Mouse (Mus musculus): ENCODE measurements at regions not wholly inside any gene's neighbourhood (a gene's known extent, or its start where the extent isn't known, plus 50 kb on each side); places are given as distances from the start of the nearest gene placed in this dataset.
"Not testable (repeated sequence)": the region's sequence is repeated elsewhere in the genome, so short reads cannot be mapped to it uniquely, and the experiment has no call there.

- no peak overlapping the region for H3K4me3 ChIP-seq (ENCODE audit: low read length)
These were observed 695.0 kb downstream of the Crisp4 start for GRCm38 (mm10) chr1:17450715-17451114.

GRCm38 (mm10) chr1:17450295-17450694, 695.4 kb downstream of the Crisp4 start:
- Histone ChIP-seq H3K9ac (ENCODE audit: low read length) (no peak overlapping the region), H3K27ac (ENCODE audit: low read length) (no peak overlapping the region), H3K36me3 (ENCODE audit: control insufficient read depth, insufficient read depth, low read length) (no peaks in the 10 kb centered on the region), H3K4me1 (replicated peaks; ENCODE audit: control insufficient read depth, insufficient read depth, low read length) (no peaks in the 10 kb centered on the region), H3K4me3 (ENCODE audit: low read length) (no peak overlapping the region), H3K27me3 (ENCODE audit: control insufficient read depth, insufficient read depth, low read depth, low read length) (no peaks in the 10 kb centered on the region), H3K9me3 (ENCODE audit: control insufficient read depth, low read length) (no peaks in the 10 kb centered on the region), H3K4me2 (ENCODE audit: low read depth, low read length) (no peak overlapping the region)
- no peak for ATAC-seq (ENCODE audit: low read depth)

More at GRCm38 (mm10) chr1:17450715-17451114, 695.0 kb downstream of the Crisp4 start:
- H3K9ac ChIP-seq (ENCODE audit: low read length) = no peak overlapping the region
- H3K4me1 ChIP-seq (replicated peaks; ENCODE audit: control insufficient read depth, insufficient read depth, low read length) = no peaks in the 10 kb centered on the region
- no peak overlapping the region for H3K4me2 ChIP-seq (ENCODE audit: low read depth, low read length)
- H3K27ac ChIP-seq (ENCODE audit: low read length) = no peak overlapping the region
- 27% methylated on average over 1 of the region's 1 CpGs for WGBS
- no peaks in the 10 kb centered on the region for H3K36me3 ChIP-seq (ENCODE audit: control insufficient read depth, insufficient read depth, low read length)
- no peaks in the 10 kb centered on the region for H3K9me3 ChIP-seq (ENCODE audit: control insufficient read depth, low read length)
- no peak for ATAC-seq (ENCODE audit: low read depth)
- H3K27me3 ChIP-seq (ENCODE audit: control insufficient read depth, insufficient read depth, low read depth, low read length) = no peaks in the 10 kb centered on the region

- Histone ChIP-seq H3K36me3 (ENCODE audit: control insufficient read depth, insufficient read depth, low read length) (no peaks in the 10 kb centered on the region), H3K27ac (ENCODE audit: low read length) (no peak overlapping the region), H3K9me3 (ENCODE audit: control insufficient read depth, low read length) (no peaks in the 10 kb centered on the region), H3K4me3 (ENCODE audit: low read length) (no peak overlapping the region), H3K9ac (ENCODE audit: low read length) (no peak overlapping the region), H3K4me1 (replicated peaks; ENCODE audit: control insufficient read depth, insufficient read depth, low read length) (no peaks in the 10 kb centered on the region), H3K4me2 (ENCODE audit: low read depth, low read length) (no peak overlapping the region), H3K27me3 (ENCODE audit: control insufficient read depth, insufficient read depth, low read depth, low read length) (no peaks in the 10 kb centered on the region)
- ATAC-seq (ENCODE audit: low read depth) = no peak
- 81% methylated on average over 1 of the region's 1 CpGs for WGBS
These were observed 696.4 kb downstream of the Crisp4 start for GRCm38 (mm10) chr1:17449291-17449690.

GRCm38 (mm10) chr1:17434064-17434463, 711.6 kb downstream of the Crisp4 start:
- 69% methylated on average over 5 of the region's 5 CpGs for WGBS
- not testable (repeated sequence) for H3K27ac ChIP-seq (ENCODE audit: low read length); H3K9ac ChIP-seq (ENCODE audit: low read length); H3K27me3 ChIP-seq (ENCODE audit: control insufficient read depth, insufficient read depth, low read depth, low read length); H3K36me3 ChIP-seq (ENCODE audit: control insufficient read depth, insufficient read depth, low read length); H3K4me2 ChIP-seq (ENCODE audit: low read depth, low read length); H3K4me1 ChIP-seq (replicated peaks; ENCODE audit: control insufficient read depth, insufficient read depth, low read length); H3K4me3 ChIP-seq (ENCODE audit: low read length); H3K9me3 ChIP-seq (ENCODE audit: control insufficient read depth, low read length); ATAC-seq (ENCODE audit: low read depth)

GRCm38 (mm10) chr1:17415958-17416357, 729.7 kb downstream of the Crisp4 start:
- H3K4me1 ChIP-seq (replicated peaks; ENCODE audit: control insufficient read depth, insufficient read depth, low read length) = no peaks in the 10 kb centered on the region
- H3K4me3 ChIP-seq (ENCODE audit: low read length) = no peak overlapping the region
- H3K36me3 ChIP-seq (ENCODE audit: control insufficient read depth, insufficient read depth, low read length) = no peaks in the 10 kb centered on the region
- H3K27ac ChIP-seq (ENCODE audit: low read length) = no peak overlapping the region
- H3K4me2 ChIP-seq (ENCODE audit: low read depth, low read length) = no peak overlapping the region
- no peak for ATAC-seq (ENCODE audit: low read depth)
- H3K27me3 ChIP-seq (ENCODE audit: control insufficient read depth, insufficient read depth, low read depth, low read length) = no peaks in the 10 kb centered on the region
- 41% methylated on average over 3 of the region's 3 CpGs for WGBS
- H3K9me3 ChIP-seq (ENCODE audit: control insufficient read depth, low read length) = no peaks in the 10 kb centered on the region
- no peak overlapping the region for H3K9ac ChIP-seq (ENCODE audit: low read length)

- Histone ChIP-seq H3K27me3 (ENCODE audit: control insufficient read depth, insufficient read depth, low read depth, low read length) (no peaks in the 10 kb centered on the region), H3K9ac (ENCODE audit: low read length) (no peak overlapping the region), H3K36me3 (ENCODE audit: control insufficient read depth, insufficient read depth, low read length) (no peaks in the 10 kb centered on the region), H3K4me1 (replicated peaks; ENCODE audit: control insufficient read depth, insufficient read depth, low read length) (no peaks in the 10 kb centered on the region), H3K4me2 (ENCODE audit: low read depth, low read length) (no peak overlapping the region), H3K9me3 (ENCODE audit: control insufficient read depth, low read length) (0 out of 2 replicates have a peak, but pooled peaks cover 2% of the 10 kb centered on the region), H3K27ac (ENCODE audit: low read length) (no peak overlapping the region), H3K4me3 (ENCODE audit: low read length) (no peak overlapping the region)
- WGBS = 82% methylated on average over 9 of the region's 9 CpGs
- ATAC-seq (ENCODE audit: low read depth) = no peak
These were observed 750.8 kb downstream of the Crisp4 start for GRCm38 (mm10) chr1:17394893-17395292.

GRCm38 (mm10) chr1:17392114-17392819, 753.4 kb downstream of the Crisp4 start:
- Histone ChIP-seq H3K27ac (ENCODE audit: low read length) (no peak overlapping the region), H3K9me3 (ENCODE audit: control insufficient read depth, low read length) (no peaks in the 10 kb centered on the region), H3K4me1 (replicated peaks; ENCODE audit: control insufficient read depth, insufficient read depth, low read length) (no peaks in the 10 kb centered on the region), H3K4me3 (ENCODE audit: low read length) (no peak overlapping the region), H3K9ac (ENCODE audit: low read length) (no peak overlapping the region), H3K36me3 (ENCODE audit: control insufficient read depth, insufficient read depth, low read length) (no peaks in the 10 kb centered on the region), H3K4me2 (ENCODE audit: low read depth, low read length) (no peak overlapping the region), H3K27me3 (ENCODE audit: control insufficient read depth, insufficient read depth, low read depth, low read length) (no peaks in the 10 kb centered on the region)
- WGBS = 80% methylated on average over 2 of the region's 2 CpGs
- ATAC-seq (ENCODE audit: low read depth) = no peak

GRCm38 (mm10) chr1:17377562-17377961, 768.1 kb downstream of the Crisp4 start:
- no peak for ATAC-seq (ENCODE audit: low read depth)
- Histone ChIP-seq H3K4me1 (replicated peaks; ENCODE audit: control insufficient read depth, insufficient read depth, low read length) (no peaks in the 10 kb centered on the region), H3K9me3 (ENCODE audit: control insufficient read depth, low read length) (no peaks in the 10 kb centered on the region), H3K27ac (ENCODE audit: low read length) (no peak overlapping the region), H3K36me3 (ENCODE audit: control insufficient read depth, insufficient read depth, low read length) (no peaks in the 10 kb centered on the region), H3K9ac (ENCODE audit: low read length) (no peak overlapping the region), H3K27me3 (ENCODE audit: control insufficient read depth, insufficient read depth, low read depth, low read length) (no peaks in the 10 kb centered on the region), H3K4me2 (ENCODE audit: low read depth, low read length) (no peak overlapping the region), H3K4me3 (ENCODE audit: low read length) (no peak overlapping the region)
- 37% methylated on average over 2 of the region's 2 CpGs for WGBS

GRCm38 (mm10) chr1:17348271-17348670, 797.4 kb downstream of the Crisp4 start:
- H3K36me3 ChIP-seq (ENCODE audit: control insufficient read depth, insufficient read depth, low read length) = no peaks in the 10 kb centered on the region
- H3K27ac ChIP-seq (ENCODE audit: low read length) = no peak overlapping the region
- H3K4me2 ChIP-seq (ENCODE audit: low read depth, low read length) = no peak overlapping the region
- ATAC-seq (ENCODE audit: low read depth) = no peak
- H3K27me3 ChIP-seq (ENCODE audit: control insufficient read depth, insufficient read depth, low read depth, low read length) = no peaks in the 10 kb centered on the region
- no peak overlapping the region for H3K9ac ChIP-seq (ENCODE audit: low read length)
- H3K4me3 ChIP-seq (ENCODE audit: low read length) = no peak overlapping the region
- no peaks in the 10 kb centered on the region for H3K4me1 ChIP-seq (replicated peaks; ENCODE audit: control insufficient read depth, insufficient read depth, low read length)
- 67% methylated on average over 1 of the region's 1 CpGs for WGBS
- no peaks in the 10 kb centered on the region for H3K9me3 ChIP-seq (ENCODE audit: control insufficient read depth, low read length)

GRCm38 (mm10) chr1:17337827-17338226, 807.9 kb downstream of the Crisp4 start:
- Histone ChIP-seq H3K9me3 (ENCODE audit: control insufficient read depth, low read length) (no peaks in the 10 kb centered on the region), H3K4me1 (replicated peaks; ENCODE audit: control insufficient read depth, insufficient read depth, low read length) (no peaks in the 10 kb centered on the region), H3K36me3 (ENCODE audit: control insufficient read depth, insufficient read depth, low read length) (no peaks in the 10 kb centered on the region), H3K4me2 (ENCODE audit: low read depth, low read length) (no peak overlapping the region), H3K4me3 (ENCODE audit: low read length) (no peak overlapping the region), H3K27me3 (ENCODE audit: control insufficient read depth, insufficient read depth, low read depth, low read length) (no peaks in the 10 kb centered on the region), H3K9ac (ENCODE audit: low read length) (no peak overlapping the region), H3K27ac (ENCODE audit: low read length) (no peak overlapping the region)
- no peak for ATAC-seq (ENCODE audit: low read depth)

Data from lung, embryonic 16.5 days (tissue).